Mouse (Mus musculus) midbrain, embryonic 16.5 days (tissue): ENCODE measurements around the gene Acsl1. TPM values are rescaled to one million over a fixed set of nuclear protein-coding genes. Genes with fewer than 3 reads are reported as not detected.

Source experiments
- ATAC-seq: fragments of 200-750 bp; cut with Nextera tagmentation; 2 replicates; pipeline ENCODE4 v1.8.0; 2017; ENCODE audit warnings: moderate TSS enrichment
- H3K27ac ChIP-seq: fragments of 300-500 bp; sonication (generic); 2 replicates; pipeline ENCODE4 v1.5.1; 2014; ENCODE audit warnings: mild to moderate bottlenecking, low read length, mixed read lengths
- H3K27me3 ChIP-seq: fragments of 300-500 bp; sonication (generic); 2 replicates; pipeline ENCODE4 v1.6.1; 2014; ENCODE audit warnings: low read depth, low read length, mixed read lengths; ENCODE audit not compliant: control insufficient read depth, insufficient read depth
- H3K36me3 ChIP-seq: fragments of 300-500 bp; sonication (generic); 2 replicates; pipeline ENCODE4 v1.6.1; 2014; ENCODE audit warnings: mild to moderate bottlenecking, low read length, moderate library complexity, mixed read lengths; ENCODE audit not compliant: control insufficient read depth, insufficient read depth
- H3K4me1 ChIP-seq: fragments of 300-500 bp; sonication (generic); 2 replicates; pipeline ENCODE4 v1.6.1; 2014; ENCODE audit warnings: mild to moderate bottlenecking, low read length, mixed read lengths; ENCODE audit not compliant: control insufficient read depth, insufficient read depth
- H3K4me2 ChIP-seq: fragments of 300-500 bp; sonication (generic); 2 replicates; pipeline ENCODE4 v1.6.1; 2014; ENCODE audit warnings: mild to moderate bottlenecking, low read length, mixed read lengths
- H3K4me3 ChIP-seq: fragments of 300-500 bp; sonication (generic); 2 replicates; pipeline ENCODE4 v1.5.1; 2014; ENCODE audit warnings: low read depth, mild to moderate bottlenecking, low read length, moderate library complexity, mixed read lengths
- H3K9ac ChIP-seq: fragments of 300-500 bp; sonication (generic); 2 replicates; pipeline ENCODE4 v1.6.1; 2014; ENCODE audit warnings: low read depth, low read length, mixed read lengths
- H3K9me3 ChIP-seq: fragments of 300-500 bp; sonication (generic); replicated peaks from 2 replicates; pipeline ENCODE4 v1.6.1; 2014; ENCODE audit warnings: mild to moderate bottlenecking, low read length, mixed read lengths; ENCODE audit not compliant: control insufficient read depth, poor library complexity, severe bottlenecking
- WGBS: fragments of 180-500 bp; shearing (Covaris S2); extraction: QIAGEN DNeasy Blood & Tissue Kit; methylation state at CpG from one replicate; pipeline ENCODE4 v1.1.7; 2014; 5-methylcytosine and 5-hydroxymethylcytosine counted together
- polyA plus RNA-seq: library from polyadenylated mRNA; unstranded; fragments of >200 nt; fragmentation: Nextera tagmentation; extraction: Ambion mirVana; gene quantifications from 2 replicates; pipeline ENCODE4 v1.2.1, GENCODE M21; 2015

Gene Acsl1
- polyA plus RNA-seq, 1 experiment from 2014 or later: 20.2 TPM

GRCm38 (mm10) chr8:46445964-46446915, 24.6 kb upstream of the Acsl1 start:
- Histone ChIP-seq H3K9me3 (no peaks in the 10 kb centered on the region), H3K36me3 (no peaks in the 10 kb centered on the region), H3K9ac (no peak overlapping the region), H3K27me3 (no peaks in the 10 kb centered on the region), H3K27ac (no peak overlapping the region), H3K4me2 (no peak overlapping the region), H3K4me3 (no peak overlapping the region), H3K4me1 (no peaks in the 10 kb centered on the region)
- 54% methylated on average over 12 of the region's 12 CpGs for whole genome bisulfite sequencing
- no peak for ATAC-seq

- Histone ChIP-seq H3K36me3 (no peaks in the 10 kb centered on the region), H3K4me2 (no peak overlapping the region), H3K4me1 (no peaks in the 10 kb centered on the region), H3K9me3 (no peaks in the 10 kb centered on the region), H3K27me3 (no peaks in the 10 kb centered on the region), H3K4me3 (no peak overlapping the region), H3K9ac (no peak overlapping the region), H3K27ac (no peak overlapping the region)
- no peak for ATAC-seq
- 91% methylated on average over 6 of the region's 6 CpGs for WGBS
These were observed 23.5 kb upstream of the Acsl1 start for GRCm38 (mm10) chr8:46447334-46447733.

DNA sequence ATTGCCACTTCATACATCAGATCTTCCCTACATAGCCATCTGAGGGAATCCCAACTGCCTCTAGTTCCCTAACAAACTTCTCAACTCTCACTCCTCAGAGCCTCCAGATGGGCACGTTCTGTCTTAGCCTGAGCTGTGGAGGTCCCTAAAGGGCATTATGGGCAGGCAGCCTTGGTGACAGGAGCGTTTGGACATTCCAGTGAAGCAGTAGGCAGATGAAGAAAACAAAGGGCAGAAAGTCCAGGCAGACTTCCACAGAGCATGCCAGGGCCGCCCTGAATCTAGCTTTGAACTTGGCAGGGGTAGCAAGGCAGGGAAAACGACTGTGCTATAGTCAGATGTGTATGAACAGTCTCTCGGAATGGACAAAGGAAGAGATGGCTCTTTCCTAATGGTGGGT, 22.2 kb upstream of the Acsl1 start:
- Histone ChIP-seq H3K27me3 (no peaks in the 10 kb centered on the region), H3K4me2 (no peak overlapping the region), H3K9me3 (no peaks in the 10 kb centered on the region), H3K36me3 (no peaks in the 10 kb centered on the region), H3K27ac (no peak overlapping the region), H3K4me3 (no peak overlapping the region), H3K9ac (no peak overlapping the region), H3K4me1 (no peaks in the 10 kb centered on the region)
- no peak for ATAC-seq
- 75% methylated on average over 5 of the region's 5 CpGs for WGBS

GRCm38 (mm10) chr8:46449063-46449462, 21.8 kb upstream of the Acsl1 start:
- Histone ChIP-seq H3K27me3 (no peaks in the 10 kb centered on the region), H3K4me1 (no peaks in the 10 kb centered on the region), H3K27ac (no peak overlapping the region), H3K4me2 (no peak overlapping the region), H3K9me3 (0 out of 2 replicates have a peak, but pooled peaks cover 1% of the 10 kb centered on the region), H3K4me3 (no peak overlapping the region), H3K36me3 (no peaks in the 10 kb centered on the region), H3K9ac (no peak overlapping the region)
- 89% methylated on average over 4 of the region's 4 CpGs for WGBS
- ATAC-seq: peak; percentile 36; the same call in 1 of the 2 replicates

- no peaks in the 10 kb centered on the region for H3K4me1 ChIP-seq
- H3K36me3 ChIP-seq: no peaks in the 10 kb centered on the region
- H3K9me3 ChIP-seq: 0 out of 2 replicates have a peak, but pooled peaks cover 4% of the 10 kb centered on the region
- WGBS: 60% methylated on average over 8 of the region's 8 CpGs
- ATAC-seq: peak; percentile 36; the same call in 1 of the 2 replicates
- H3K9ac ChIP-seq: no peak overlapping the region
- H3K4me2 ChIP-seq: no peak overlapping the region
- no peak overlapping the region for H3K27ac ChIP-seq
- no peaks in the 10 kb centered on the region for H3K27me3 ChIP-seq
- H3K4me3 ChIP-seq: no peak overlapping the region
These were observed 21.1 kb upstream of the Acsl1 start for GRCm38 (mm10) chr8:46449723-46450251.

- H3K27ac ChIP-seq: no peak overlapping the region
- H3K9me3 ChIP-seq: 0 out of 2 replicates have a peak, but pooled peaks cover 4% of the 10 kb centered on the region
- H3K4me2 ChIP-seq: no peak overlapping the region
- 80% methylated on average over 6 of the region's 6 CpGs for WGBS
- H3K4me1 ChIP-seq: no peaks in the 10 kb centered on the region
- no peak overlapping the region for H3K4me3 ChIP-seq
- H3K36me3 ChIP-seq: no peaks in the 10 kb centered on the region
- H3K27me3 ChIP-seq: no peaks in the 10 kb centered on the region
- H3K9ac ChIP-seq: no peak overlapping the region
- ATAC-seq: no peak
These were observed 12.5 kb upstream of the Acsl1 start for GRCm38 (mm10) chr8:46458215-46458811.

- Histone ChIP-seq H3K4me1 (peaks cover 10% of the 10 kb centered on the region), H3K4me2 (no peak overlapping the region), H3K27me3 (no peaks in the 10 kb centered on the region), H3K9ac (no peak overlapping the region), H3K9me3 (no peaks in the 10 kb centered on the region), H3K4me3 (no peak overlapping the region), H3K36me3 (no peaks in the 10 kb centered on the region), H3K27ac (no peak overlapping the region)
- WGBS: 88% methylated on average over 2 of the region's 2 CpGs
- no peak for ATAC-seq
These were observed 2.4 kb upstream of the Acsl1 start for GRCm38 (mm10) chr8:46468400-46468799.

GRCm38 (mm10) chr8:46469071-46469769, 1.6 kb upstream of the Acsl1 start:
- Histone ChIP-seq H3K4me1 (peaks cover 10% of the 10 kb centered on the region), H3K9ac (no peak overlapping the region), H3K36me3 (no peaks in the 10 kb centered on the region), H3K4me3 (no peak overlapping the region), H3K27ac (no peak overlapping the region), H3K4me2 (no peak overlapping the region), H3K27me3 (no peaks in the 10 kb centered on the region), H3K9me3 (no peaks in the 10 kb centered on the region)
- no peak for ATAC-seq
- 96% methylated on average over 8 of the region's 8 CpGs for WGBS
